In the genomic region with DNA sequence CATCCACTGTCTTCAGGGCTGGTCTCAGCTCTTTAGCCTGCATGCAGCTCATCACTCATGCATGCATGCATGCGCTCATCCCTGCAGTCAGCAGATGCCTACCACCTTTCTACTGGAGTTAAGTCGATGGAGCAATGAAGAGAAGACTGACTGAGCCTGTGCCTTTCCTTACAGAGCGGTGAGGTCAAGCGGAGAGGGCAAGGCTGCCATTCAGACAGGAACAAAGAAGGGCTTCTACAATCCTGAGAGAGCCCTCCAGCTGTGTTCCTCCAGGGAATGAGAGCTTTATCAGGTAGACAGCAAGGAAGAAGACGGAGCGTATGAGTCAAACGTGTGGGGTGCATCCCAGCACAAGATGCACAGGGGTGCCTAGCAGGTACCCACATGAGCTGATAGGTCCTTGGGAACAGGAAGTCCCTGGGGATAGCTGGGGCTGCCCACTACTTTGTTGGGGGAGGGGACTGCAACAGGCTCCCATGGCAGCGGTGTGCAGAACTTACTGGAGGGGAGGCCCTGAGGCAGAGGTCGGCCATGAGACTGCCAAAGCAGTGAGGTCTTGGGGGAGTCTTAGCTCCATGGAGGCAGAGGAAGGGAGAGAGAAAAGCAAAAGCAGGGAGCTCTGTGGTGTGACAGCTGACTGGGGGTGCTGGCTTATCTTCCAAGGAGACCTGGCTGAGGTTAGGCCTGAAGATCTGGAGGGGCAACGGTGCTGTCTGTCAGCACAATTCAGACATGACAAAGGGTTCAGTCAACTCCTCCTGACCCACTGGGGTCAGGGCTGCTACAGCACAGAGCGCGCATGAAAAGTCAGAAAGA, we compare ENCODE assay signal across 9 mouse cellular contexts. TPM values are rescaled to one million over a fixed set of nuclear protein-coding genes. Genes with fewer than 3 reads are reported as not detected.
A peak's percentile ranks its signal among the peaks of the same experiment; 100 is the strongest.
DNase-seq lines count a peak whose midpoint lies in the region; ATAC-seq lines count a peak whose summit lies in the region.
"Had no signal": no experiment of that assay in that cellular context is flagged by ENCODE, and none has a peak within 500 bp of the region (broad histone marks: within the 10 kb centered on the region; RNA-seq: fewer than 3 reads in every experiment).

No protein-coding gene starts in this region.

- no peak overlapping the region; the same call in 1 of the 2 replicates for H3K9ac ChIP-seq in kidney, embryonic 16.5 days (replicated peaks; ENCODE audit: low read length)
- H3K9ac ChIP-seq in embryonic facial prominence, embryonic 12.5 days, result no peak overlapping the region
- no peak overlapping the region for H3K9ac ChIP-seq in neural tube, embryonic 14.5 days (replicated peaks; ENCODE audit: low read depth, low read length)

- H3K4me3 ChIP-seq in kidney, embryonic 16.5 days (ENCODE audit: low read length), result no peak overlapping the region
- no peak overlapping the region for H3K4me3 ChIP-seq in embryonic facial prominence, embryonic 12.5 days
- no peak overlapping the region for H3K4me3 ChIP-seq in limb, embryonic 10.5 days
- no peak overlapping the region for H3K4me3 ChIP-seq in neural tube, embryonic 14.5 days (ENCODE audit: low read depth, low read length)

- WGBS in kidney, embryonic 16.5 days, result 43% methylated on average over 12 of the region's 12 CpGs
- WGBS in embryonic facial prominence, embryonic 12.5 days, result 24% methylated on average over 12 of the region's 12 CpGs
- 60% methylated on average over 12 of the region's 12 CpGs for WGBS in limb, embryonic 10.5 days
- 17% methylated on average over 12 of the region's 12 CpGs for WGBS in neural tube, embryonic 14.5 days

- ATAC-seq in kidney, embryonic 16.5 days (ENCODE audit: low FRiP score, low TSS enrichment), result peak; percentile 16; the same call in 1 of the 2 replicates
- ATAC-seq in embryonic facial prominence, embryonic 12.5 days (ENCODE audit: insufficient number of reproducible peaks, insufficient read depth, low FRiP score, low TSS enrichment), result peak; percentile 53
- 0 out of 2 replicates have a peak, but pooled peaks have one; percentile 7 for ATAC-seq in neural tube, embryonic 14.5 days (ENCODE audit: low read depth)
- ATAC-seq in megakaryocyte-erythroid progenitor cell, adult 5-6 weeks (replicated peaks; ENCODE audit: low FRiP score, low TSS enrichment, poor library complexity, severe bottlenecking), result no peak

- H3K4me1 ChIP-seq in kidney, embryonic 16.5 days (ENCODE audit: insufficient read depth, low read length), result peaks cover 35% of the 10 kb centered on the region
- peaks cover 24% of the 10 kb centered on the region for H3K4me1 ChIP-seq in embryonic facial prominence, embryonic 12.5 days
- H3K4me1 ChIP-seq in limb, embryonic 10.5 days, result peaks cover 47% of the 10 kb centered on the region
- H3K4me1 ChIP-seq in neural tube, embryonic 14.5 days (ENCODE audit: control insufficient read depth, insufficient read depth, low read length), result peaks cover 33% of the 10 kb centered on the region

- H3K9me3 ChIP-seq in kidney, embryonic 16.5 days (ENCODE audit: low read length), result no peaks in the 10 kb centered on the region
- H3K9me3 ChIP-seq in embryonic facial prominence, embryonic 12.5 days, result no peaks in the 10 kb centered on the region
- no peaks in the 10 kb centered on the region for H3K9me3 ChIP-seq in limb, embryonic 10.5 days (replicated peaks)
- no peaks in the 10 kb centered on the region for H3K9me3 ChIP-seq in neural tube, embryonic 14.5 days (ENCODE audit: control insufficient read depth, low read length)

- H3K36me3 ChIP-seq in kidney, embryonic 16.5 days (ENCODE audit: insufficient read depth, low read length), result no peaks in the 10 kb centered on the region
- H3K36me3 ChIP-seq in embryonic facial prominence, embryonic 12.5 days, result no peaks in the 10 kb centered on the region
- peaks cover 20% of the 10 kb centered on the region for H3K36me3 ChIP-seq in limb, embryonic 10.5 days
- no peaks in the 10 kb centered on the region for H3K36me3 ChIP-seq in neural tube, embryonic 14.5 days (ENCODE audit: control insufficient read depth, insufficient read depth, low read length)

- no peak overlapping the region for H3K4me2 ChIP-seq in kidney, embryonic 16.5 days (replicated peaks; ENCODE audit: low read depth, low read length)
- H3K4me2 ChIP-seq in embryonic facial prominence, embryonic 12.5 days (replicated peaks), result no peak overlapping the region
- H3K4me2 ChIP-seq in neural tube, embryonic 14.5 days (ENCODE audit: low read depth, low read length), result no peak overlapping the region

- no peaks in the 10 kb centered on the region for H3K27me3 ChIP-seq in kidney, embryonic 16.5 days (ENCODE audit: insufficient read depth, low read length)
- H3K27me3 ChIP-seq in embryonic facial prominence, embryonic 12.5 days, result no peaks in the 10 kb centered on the region
- H3K27me3 ChIP-seq in limb, embryonic 10.5 days (ENCODE audit: low read depth, poor library complexity, severe bottlenecking), result no peaks in the 10 kb centered on the region
- no peaks in the 10 kb centered on the region for H3K27me3 ChIP-seq in neural tube, embryonic 14.5 days (ENCODE audit: control insufficient read depth, insufficient read depth, low read length)

- no peak for DNase-seq in kidney, postnatal 10 days
- DNase-seq in limb, embryonic 10.5 days (ENCODE audit: low spot score), result no peak
- no peak for DNase-seq in gastrocnemius, adult 8-10 months (ENCODE audit: low spot score in 2 of 2)
- DNase-seq in ovary, postnatal 36 days (ENCODE audit: low spot score), result no peak
- DNase-seq: layer of hippocampus, adult 9-11 months had no signal

- peak overlapping the region; percentile 44; the same call in 1 of the 2 replicates for H3K27ac ChIP-seq in kidney, embryonic 16.5 days (ENCODE audit: low read length)
- peak overlapping the region; percentile 46; the same call in 1 of the 2 replicates for H3K27ac ChIP-seq in embryonic facial prominence, embryonic 12.5 days
- peak overlapping the region; percentile 78 for H3K27ac ChIP-seq in limb, embryonic 10.5 days
- no peak overlapping the region for H3K27ac ChIP-seq in neural tube, embryonic 14.5 days (ENCODE audit: low read depth, low read length)

RNA-seq across cellular contexts. Expression of gene Mtcl1, which starts 37.2 kb away (rescaled TPM):
- polyA plus RNA-seq in kidney, embryonic 16.5 days (2015; fragmentation: Nextera tagmentation; extraction: Ambion mirVana), result 5.0 and 5.2 TPM in 2 replicates
- polyA plus RNA-seq in embryonic facial prominence, embryonic 12.5 days (2016; fragmentation: Nextera tagmentation; extraction: Ambion mirVana), result 9.5 and 10.4 TPM in 2 replicates
- 5.6 and 7.6 TPM in 2 replicates for polyA plus RNA-seq in limb, embryonic 10.5 days (2016; fragmentation: Nextera tagmentation; extraction: Ambion mirVana)
- 33.4 and 33.8 TPM in 2 replicates for polyA plus RNA-seq in neural tube, embryonic 14.5 days (2014; fragmentation: Nextera tagmentation; extraction: Ambion mirVana)
- total RNA-seq in megakaryocyte-erythroid progenitor cell, adult 5-6 weeks (2014; fragmentation: Nextera tagmentation), result not detected in 2 replicates
- not detected in 2 replicates for total RNA-seq in megakaryocyte-erythroid progenitor cell, adult 5-6 weeks (2017)
- total RNA-seq in gastrocnemius, adult 8-10 months (2022), result 10 to 100 TPM in 1 of 4 experiments, 1 to 10 TPM in 3; 4.8 to 10.0 (median 5.6) TPM
